Mouse (Mus musculus): Measurements from ENCODE around the gene BC052040.

The BC052040 gene

GRCm38 (mm10) chr2:115581241-115581988 is at the start of gene BC052040:
Gene BC052040 (plus strand): TSS chr2:115581716.
- in situ Hi-C loops (cut with MboI, MseI): loop anchor here (25.0 kb wide), 1 partner anchor 919 kb away; the partner anchor contains the start of gene Dph6

DNA sequence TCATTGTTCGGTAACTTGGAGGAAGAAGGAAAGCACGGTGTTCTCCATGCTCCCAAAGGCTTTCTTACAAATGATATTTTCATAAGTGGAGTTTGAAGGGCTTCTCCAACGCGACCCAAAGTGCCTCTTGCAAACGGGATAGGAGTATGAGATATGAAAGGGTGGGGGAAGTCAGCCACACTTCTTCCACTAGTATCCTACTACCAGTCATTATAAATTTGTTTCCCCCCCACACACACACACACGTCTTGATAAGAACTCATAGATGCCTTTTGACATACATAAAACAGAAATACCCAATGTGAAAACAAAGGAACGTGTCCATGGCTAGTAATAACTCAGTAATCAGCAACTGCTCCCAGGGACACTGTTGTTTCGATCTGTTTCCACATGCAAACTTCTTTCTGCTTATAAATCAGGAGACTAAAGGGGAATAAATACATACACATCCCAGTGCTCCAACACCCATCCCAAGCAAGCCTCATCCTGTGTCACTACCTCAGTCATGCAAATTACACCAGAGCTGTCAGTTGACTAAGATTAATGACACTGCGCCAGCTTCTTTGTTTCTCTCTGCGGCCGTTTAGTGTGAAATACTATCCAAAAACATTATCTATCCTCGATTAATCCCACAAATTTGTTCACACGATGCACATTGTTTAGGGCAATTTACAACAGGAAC is 43.4 kb upstream of the BC052040 start:
- in situ Hi-C loops (cut with MboI, MseI): no loop called here

DNA sequence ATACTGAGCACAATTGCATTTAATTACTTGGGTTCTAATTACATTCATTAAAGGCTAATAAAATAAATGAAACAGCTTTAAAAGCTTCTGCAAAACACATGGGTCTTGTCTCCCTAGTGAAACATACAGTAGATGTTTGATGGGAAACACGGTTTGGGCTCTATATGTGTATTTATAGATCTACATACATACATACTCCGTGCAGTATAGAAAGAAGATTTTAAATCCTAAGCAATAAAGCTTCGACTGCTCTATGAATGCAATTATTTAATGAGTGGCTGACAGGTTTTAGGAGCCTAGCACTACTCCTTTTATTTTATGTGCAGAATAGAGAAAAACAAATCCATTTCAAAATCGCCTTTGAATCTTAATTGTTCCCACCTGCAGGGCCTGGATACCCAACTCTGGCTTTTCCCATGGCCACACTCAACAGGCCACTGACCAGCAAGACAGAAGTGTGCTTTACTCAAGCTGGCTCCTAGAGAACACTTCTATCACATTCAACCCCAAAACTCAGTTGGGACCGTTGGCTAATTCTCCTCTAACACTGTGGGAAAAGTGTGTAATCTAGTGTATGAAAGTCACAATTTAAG is 42.7 kb upstream of the BC052040 start:
- in situ Hi-C loops (cut with MboI, MseI): no loop called here

DNA sequence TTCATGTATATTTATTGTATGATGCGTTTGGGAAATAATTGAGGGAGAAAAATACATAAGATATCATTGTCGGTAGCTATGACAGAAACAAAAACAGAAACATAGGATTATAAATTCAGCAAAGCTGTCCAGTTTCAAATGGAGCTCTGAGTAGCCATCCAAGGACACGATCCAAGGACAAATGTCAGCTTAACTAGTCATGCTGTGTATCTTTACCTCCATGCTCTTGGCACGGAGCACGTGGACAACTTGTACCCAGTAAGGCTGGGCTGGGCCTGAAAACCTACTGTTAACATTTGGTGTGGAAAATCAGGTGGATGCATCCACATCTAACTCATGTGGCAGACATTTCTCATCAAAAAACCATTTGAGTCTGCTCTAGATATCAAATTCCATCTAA is 41.8 kb upstream of the BC052040 start:
- in situ Hi-C loops (cut with MboI, MseI): no loop called here

- in situ Hi-C loops (cut with MboI, MseI): no loop called here
Measured at GRCm38 (mm10) chr2:115542401-115543123, 39.0 kb upstream of the BC052040 start.

- in situ Hi-C loops (cut with MboI, MseI): no loop called here
Measured at GRCm38 (mm10) chr2:115543212-115543611, 38.3 kb upstream of the BC052040 start.

DNA sequence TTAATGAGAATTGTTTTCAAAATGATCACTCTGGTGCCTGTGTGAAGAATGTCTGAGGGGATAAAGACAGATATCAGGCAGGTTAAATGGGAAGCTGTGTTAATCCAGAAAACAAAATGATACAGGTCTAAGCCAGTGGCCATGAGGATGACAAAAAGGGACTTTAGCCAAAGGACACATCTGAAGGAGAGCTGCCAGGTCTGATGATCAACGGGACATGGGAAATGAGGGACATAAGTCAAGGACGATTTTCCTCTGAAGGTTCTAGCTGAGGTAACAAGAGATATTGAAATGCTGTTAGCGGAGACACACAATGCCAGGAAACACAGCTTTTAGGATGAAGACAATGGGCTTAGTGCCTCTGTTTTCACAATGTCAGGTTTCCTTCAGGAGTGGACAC is 29.6 kb upstream of the BC052040 start:
- in situ Hi-C loops (cut with MboI, MseI): no loop called here

GRCm38 (mm10) chr2:115562155-115562827 is 19.2 kb upstream of the BC052040 start:
- in situ Hi-C loops (cut with MboI, MseI): no loop called here

DNA sequence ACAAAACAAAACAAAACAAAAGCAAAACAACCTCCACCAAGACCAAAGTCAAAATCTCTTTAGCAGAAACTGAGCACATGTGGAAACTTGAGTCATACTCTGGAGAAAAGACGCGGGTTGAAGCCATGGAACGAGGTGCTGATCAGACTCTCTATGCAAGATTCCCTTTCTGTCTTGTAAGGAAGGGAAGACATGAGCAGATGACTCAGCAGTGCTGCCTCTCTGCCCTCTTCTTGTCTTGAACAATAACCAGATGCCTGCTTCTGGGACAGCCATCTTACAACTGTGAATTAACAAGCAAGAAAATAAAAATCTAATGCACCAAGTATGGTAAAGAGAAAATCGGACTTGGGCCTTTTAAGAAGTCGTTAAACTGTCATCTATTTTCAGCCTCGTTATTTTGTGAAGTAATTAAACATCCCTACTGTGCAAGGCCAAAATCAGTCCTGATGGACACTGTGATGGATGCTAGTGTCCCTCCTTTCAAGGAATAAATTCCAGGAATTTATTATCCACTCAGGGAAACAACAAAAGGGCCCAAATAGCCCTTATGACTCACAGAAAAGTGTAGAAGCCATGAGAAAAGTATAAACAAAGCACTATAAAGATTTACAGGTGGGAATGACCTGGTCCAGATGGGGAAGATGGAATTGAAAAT is 18.0 kb upstream of the BC052040 start:
- in situ Hi-C loops (cut with MboI, MseI): no loop called here

DNA sequence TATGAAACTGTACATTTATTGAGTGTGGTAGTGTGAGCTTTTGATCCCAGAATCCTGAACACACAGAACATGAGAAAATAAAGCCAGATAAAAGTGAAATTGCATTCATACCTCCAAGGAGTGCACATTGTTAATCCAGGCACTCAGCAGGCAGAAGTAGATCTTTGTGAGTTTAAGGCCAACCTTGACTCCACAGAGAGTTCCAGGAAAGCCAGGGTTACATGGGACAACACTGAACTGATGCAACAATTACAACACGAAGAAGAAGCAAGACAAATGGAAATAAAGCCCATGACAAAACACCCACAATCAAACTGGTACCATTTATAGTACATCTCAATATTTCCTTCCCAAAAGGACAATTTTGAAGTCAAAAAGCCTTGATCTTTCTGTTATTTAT is 9.5 kb upstream of the BC052040 start:
- in situ Hi-C loops (cut with MboI, MseI): no loop called here

DNA sequence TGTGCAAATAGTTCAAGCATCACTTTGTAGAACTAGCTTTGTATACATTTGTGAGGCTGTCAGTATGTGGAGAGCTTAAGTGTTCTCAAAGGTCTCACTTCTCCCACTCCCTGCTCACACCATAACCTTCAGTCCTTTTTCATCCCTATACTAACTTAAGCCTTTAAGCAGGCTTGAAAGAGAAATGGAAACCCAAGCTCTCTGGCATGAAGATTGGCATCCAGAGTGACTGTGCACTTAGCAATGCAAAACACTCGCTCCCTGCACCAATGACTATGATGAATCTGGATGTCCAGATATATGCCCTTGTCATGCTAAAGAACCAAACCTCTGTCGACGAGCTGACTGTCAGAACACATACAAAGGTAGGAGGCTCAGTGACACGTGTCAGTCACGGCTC is 6.7 kb upstream of the BC052040 start:
- in situ Hi-C loops (cut with MboI, MseI): loop anchor here (5.0 to 25.0 kb wide), 2 partner anchors 497 to 913 kb away; partner anchors contain the start of gene Dph6

- in situ Hi-C loops (cut with MboI, MseI): loop anchor here (5.0 to 25.0 kb wide), 2 partner anchors 493 to 917 kb away; partner anchors contain the start of gene Dph6
Measured at GRCm38 (mm10) chr2:115579171-115579900, 2.2 kb upstream of the BC052040 start.

DNA sequence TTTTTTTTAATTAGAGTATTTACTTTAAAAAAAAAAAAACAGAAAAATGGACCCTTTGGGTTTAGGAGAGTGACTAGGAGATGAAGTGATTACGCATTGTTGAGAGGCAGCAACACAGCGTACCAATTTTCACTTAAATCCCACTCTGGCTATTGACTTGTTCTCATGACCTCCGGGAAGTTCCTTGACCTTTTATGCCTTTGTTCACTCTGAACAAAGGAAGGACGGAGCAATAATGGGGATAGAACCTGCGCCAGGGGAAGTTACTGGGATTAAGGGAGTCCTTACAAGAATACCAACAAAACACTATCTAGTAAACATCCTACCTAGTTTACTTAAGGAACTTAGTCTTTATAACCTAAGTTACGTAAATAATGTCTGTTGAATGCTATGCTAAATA is 1.5 kb upstream of the BC052040 start:
- in situ Hi-C loops (cut with MboI, MseI): loop anchor here (5.0 to 25.0 kb wide), 2 partner anchors 492 to 918 kb away; partner anchors contain the start of gene Dph6

DNA sequence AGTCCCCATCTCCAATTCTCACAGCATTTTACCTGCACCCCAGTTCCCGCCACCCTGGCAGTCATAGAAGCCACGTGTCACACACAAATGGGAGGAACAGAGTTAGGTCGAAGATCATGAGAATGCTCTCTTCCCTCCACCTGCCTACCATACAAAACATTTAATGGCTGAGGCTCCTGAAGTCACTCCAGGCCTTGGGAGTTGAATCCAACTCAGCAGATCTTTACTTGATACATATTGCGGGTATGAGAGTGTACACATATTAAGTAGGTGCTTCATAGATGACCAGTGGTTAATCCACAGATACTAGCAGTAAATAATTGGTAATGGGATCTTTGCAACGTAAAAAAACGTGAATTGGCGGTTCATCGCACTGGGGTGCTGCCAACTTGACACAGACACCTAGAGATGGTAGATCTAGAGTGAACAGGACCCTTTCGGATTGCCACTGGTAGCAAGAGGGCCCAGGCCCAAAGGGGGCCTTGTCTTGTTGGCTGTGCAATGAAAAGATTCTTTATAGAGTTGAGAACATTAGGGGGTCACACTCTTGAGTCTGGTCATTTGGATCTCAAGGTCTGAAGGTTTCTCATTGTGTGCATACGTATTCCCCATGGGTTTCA is 583 bp downstream of the BC052040 start:
- in situ Hi-C loops (cut with MboI, MseI): loop anchor here (25.0 kb wide), 1 partner anchor 920 kb away; the partner anchor contains the start of gene Dph6

GRCm38 (mm10) chr2:115583776-115584175 is 2.3 kb downstream of the BC052040 start:
- in situ Hi-C loops (cut with MboI, MseI): loop anchor here (25.0 kb wide), 1 partner anchor 921 kb away; the partner anchor contains the start of gene Dph6

- in situ Hi-C loops (cut with MboI, MseI): loop anchor here (25.0 kb wide), 1 partner anchor 928 kb away; the partner anchor contains the start of gene Dph6
Measured at GRCm38 (mm10) chr2:115590602-115591001, 9.1 kb downstream of the BC052040 start.

DNA sequence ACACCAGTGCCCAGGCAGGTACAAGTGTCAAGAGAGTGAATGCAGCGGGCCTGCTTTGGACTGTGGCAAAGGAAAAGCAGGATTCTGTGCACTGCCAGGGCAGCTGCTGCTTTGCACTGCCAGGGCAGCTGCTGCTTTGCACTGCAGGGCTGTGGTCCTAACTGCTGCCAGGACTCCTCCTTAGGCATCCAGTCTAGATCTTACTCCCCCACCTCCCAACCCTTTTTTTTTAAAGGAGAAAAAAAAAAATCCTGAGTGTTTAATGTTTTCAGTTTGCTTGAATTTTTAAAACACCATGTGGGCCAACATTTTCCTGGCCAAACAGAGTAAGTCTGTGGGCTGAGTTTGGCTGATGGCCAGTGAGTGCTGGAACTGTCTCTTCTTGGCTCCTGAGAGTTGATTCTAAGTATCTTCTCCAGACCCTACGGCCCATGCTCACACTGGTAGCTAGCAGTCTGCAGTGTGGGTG is 11.2 kb downstream of the BC052040 start:
- in situ Hi-C loops (cut with MboI, MseI): loop anchor here (25.0 kb wide), 1 partner anchor 930 kb away; the partner anchor contains the start of gene Dph6

DNA sequence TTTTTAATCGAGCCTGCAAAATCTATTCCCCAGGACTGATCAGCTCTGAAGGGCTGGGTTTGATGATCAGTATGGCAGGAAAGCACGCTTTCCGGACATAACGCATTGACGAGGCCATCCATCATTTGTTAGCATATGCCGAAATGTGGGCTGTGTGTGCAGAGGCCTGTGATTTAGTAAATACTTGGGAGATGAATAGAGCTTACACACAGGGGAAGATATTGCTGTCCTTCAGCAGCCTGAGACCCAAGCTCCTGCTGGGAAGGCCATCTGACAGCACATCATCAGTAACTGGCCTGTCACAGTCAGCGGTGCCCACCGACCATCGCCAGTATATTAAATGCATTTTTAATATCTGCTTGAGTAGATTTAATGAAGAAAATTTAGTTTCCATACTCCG is 15.5 kb downstream of the BC052040 start:
- in situ Hi-C loops (cut with MboI, MseI): loop anchor here (25.0 kb wide), 1 partner anchor 935 kb away; the partner anchor contains the start of gene Dph6

DNA sequence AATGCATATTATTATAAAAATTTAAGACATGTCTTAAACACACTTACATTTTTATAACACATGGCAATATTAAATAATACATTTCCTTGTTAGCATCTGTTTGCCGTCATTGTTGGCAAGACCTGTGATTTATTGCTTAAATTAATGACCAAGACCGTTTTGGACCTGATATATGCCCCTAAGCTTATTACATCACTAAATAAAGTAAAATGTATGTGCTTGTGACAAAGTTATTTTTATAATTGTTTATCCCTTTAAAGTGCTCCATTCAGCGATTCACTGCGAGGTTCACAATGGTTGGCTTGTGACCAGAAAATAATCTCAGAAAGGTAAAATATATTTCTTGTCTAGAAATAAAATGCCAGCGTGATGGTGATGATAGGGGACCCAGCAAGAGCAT is 16.8 kb downstream of the BC052040 start:
- in situ Hi-C loops (cut with MboI, MseI): loop anchor here (25.0 kb wide), 1 partner anchor 936 kb away; the partner anchor contains the start of gene Dph6
